Mouse (Mus musculus) heart, adult 2 months (tissue): Measurements from ENCODE around the gene Dpysl5. TPM values are rescaled to one million over a fixed set of nuclear protein-coding genes. Genes with fewer than 3 reads are reported as not detected.

Experiments
- DNase-seq, 2 experiments: peaks; one replicate each; pipeline ENCODE4 v3.0.0; 2021
- H3K27ac ChIP-seq: fragments of 200-600 bp; 2 replicates; pipeline ENCODE4 v1.8.1; 2022
- H3K27me3 ChIP-seq: fragments of 200-500 bp; 2 replicates; pipeline ENCODE4 v1.6.1; 2012; ENCODE audit warnings: mild to moderate bottlenecking, low read length, inconsistent platforms, mixed read lengths; ENCODE audit not compliant: control insufficient read depth, insufficient read depth
- H3K36me3 ChIP-seq: fragments of 200-500 bp; 2 replicates; pipeline ENCODE4 v1.6.1; 2012; ENCODE audit warnings: low read length, inconsistent platforms; ENCODE audit not compliant: control insufficient read depth, insufficient read depth
- H3K4me1 ChIP-seq: fragments of 200-500 bp; 2 replicates; pipeline ENCODE4 v1.6.1; 2011; ENCODE audit warnings: low read length; ENCODE audit not compliant: control insufficient read depth, insufficient read depth
- H3K4me3 ChIP-seq: fragments of 200-600 bp; 2 replicates; pipeline ENCODE4 v1.8.1; 2022
- H3K79me2 ChIP-seq: fragments of 200-500 bp; replicated peaks from 2 replicates; pipeline ENCODE4 v1.6.1; 2012; ENCODE audit warnings: mild to moderate bottlenecking, inconsistent platforms, low read length, moderate library complexity, mixed read lengths; ENCODE audit not compliant: control insufficient read depth, insufficient read depth
- H3K9ac ChIP-seq: fragments of 200-500 bp; 2 replicates; pipeline ENCODE4 v1.6.1; 2012; ENCODE audit warnings: low read depth, mild to moderate bottlenecking, control low read depth, inconsistent platforms, low read length, mixed read lengths
- CTCF ChIP-seq: fragments of 200-600 bp; IDR thresholded peaks from 2 replicates; pipeline ENCODE4 v1.8.1; 2022; ENCODE audit warnings: antibody characterized with exemption, mild to moderate bottlenecking, moderate library complexity
- EP300 ChIP-seq: fragments of 200-500 bp; IDR thresholded peaks from 2 replicates; pipeline ENCODE4 v1.6.1; 2011; ENCODE audit warnings: low read depth, low read length, control low read depth; ENCODE audit not compliant: insufficient read depth
- POLR2A ChIP-seq: fragments of 200-500 bp; IDR thresholded peaks from 2 replicates; pipeline ENCODE4 v1.6.1; 2011; ENCODE audit warnings: mild to moderate bottlenecking, low read depth, low read length, control low read depth; ENCODE audit not compliant: insufficient read depth
- WGBS: fragments of 180-500 bp; shearing (Covaris S2); methylation state at CpG from one replicate; pipeline ENCODE4 v1.1.7; 2018; 5-methylcytosine and 5-hydroxymethylcytosine counted together
- intact Hi-C: fragments of 180-260 bp; cut with DNase I; formaldehyde crosslinking; loops from one replicate; pipeline ENCODE4 v1.15.1; 2025
- polyA plus RNA-seq: library from polyadenylated mRNA; depleted of rRNA; stranded (reverse); fragments of >200 nt; gene quantifications from 2 replicates; pipeline ENCODE4 v1.2.3, GENCODE M21; 2012
- total RNA-seq, 2 experiments: library from RNA; stranded (reverse); gene quantifications; 2 replicates each; pipeline ENCODE4 v1.2.3; 2021

The Dpysl5 gene
- total and polyA plus RNA-seq, 3 experiments = 0.61 to 1.3 (median 0.82) TPM

DNA sequence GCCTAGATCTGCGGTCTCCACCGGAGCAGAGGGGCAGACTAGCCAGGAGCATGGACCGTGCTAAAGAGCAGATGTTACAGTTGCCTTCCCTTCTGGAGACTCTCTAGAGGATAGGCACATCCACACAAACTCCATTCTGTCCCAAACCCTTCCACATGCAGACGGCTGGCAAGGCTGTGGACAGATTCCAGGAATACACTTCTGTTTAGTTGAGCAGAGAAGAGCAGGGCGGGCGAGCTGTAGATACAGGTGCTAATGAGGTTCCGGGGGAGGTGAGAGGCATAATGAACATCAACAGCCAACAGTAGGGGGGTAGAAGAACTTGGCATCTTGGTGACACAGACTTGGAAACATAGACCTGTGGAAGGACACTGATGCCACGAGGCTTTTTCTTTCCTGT lies 28.2 kb downstream of the Dpysl5 start:
- no peak overlapping the region for H3K9ac ChIP-seq
- no peaks in the 10 kb centered on the region for H3K79me2 ChIP-seq
- TF ChIP-seq POLR2A = no peak
- no peak for TF ChIP-seq EP300
- TF ChIP-seq CTCF = no peak
- H3K4me1 ChIP-seq = no peaks in the 10 kb centered on the region
- H3K27me3 ChIP-seq = no peaks in the 10 kb centered on the region; the same call in 1 of the 2 replicates
- no peaks in the 10 kb centered on the region for H3K36me3 ChIP-seq
- no peak overlapping the region for H3K4me3 ChIP-seq
- intact Hi-C loops = no loop called here
- DNase-seq = no peak
- no peak overlapping the region for H3K27ac ChIP-seq
- WGBS = 69% methylated on average over 8 of the region's 8 CpGs

DNA sequence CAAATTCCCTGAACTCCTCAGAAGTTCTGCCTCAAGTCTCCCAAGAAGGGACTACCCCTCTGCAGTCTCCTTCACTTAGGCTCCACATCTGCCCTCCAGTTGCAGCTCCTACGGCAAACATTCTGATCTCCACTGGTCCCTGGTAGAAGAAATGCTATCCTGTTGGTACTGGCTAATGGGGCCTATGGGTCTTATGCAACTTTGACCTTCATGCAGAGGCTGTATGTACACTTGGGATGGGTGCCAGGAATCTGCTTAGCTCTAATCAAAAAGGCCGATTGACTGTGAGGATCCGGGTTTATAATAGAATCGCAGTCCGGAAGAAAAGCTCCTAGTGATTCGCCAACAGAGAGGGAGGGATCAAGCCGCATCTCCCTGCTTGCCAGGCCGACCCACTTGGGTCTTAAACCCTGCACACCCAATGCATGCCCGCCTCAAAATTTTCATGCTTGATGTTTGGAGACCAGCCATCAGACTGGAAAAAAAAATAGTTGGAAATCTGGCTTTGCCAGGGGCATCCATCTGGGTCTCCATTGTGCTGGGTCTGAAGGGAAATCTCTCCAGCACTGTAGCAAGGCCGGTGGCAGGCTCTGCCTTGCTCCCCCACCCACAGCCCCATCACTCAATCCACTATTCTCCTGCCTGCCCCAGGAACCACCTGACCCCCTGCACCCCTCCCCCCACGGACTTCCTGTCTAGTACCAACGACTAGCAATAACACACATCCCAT lies 38.4 kb downstream of the Dpysl5 start:
- H3K79me2 ChIP-seq = no peaks in the 10 kb centered on the region
- no peak overlapping the region for H3K27ac ChIP-seq
- no peak overlapping the region for H3K9ac ChIP-seq
- H3K4me3 ChIP-seq = no peak overlapping the region
- no peak for TF ChIP-seq EP300
- TF ChIP-seq CTCF = no peak
- no peak for TF ChIP-seq POLR2A
- H3K36me3 ChIP-seq = no peaks in the 10 kb centered on the region
- intact Hi-C loops = no loop called here
- WGBS = 52% methylated on average over 12 of the region's 12 CpGs
- no peaks in the 10 kb centered on the region for H3K27me3 ChIP-seq
- no peak for DNase-seq
- no peaks in the 10 kb centered on the region for H3K4me1 ChIP-seq

DNA sequence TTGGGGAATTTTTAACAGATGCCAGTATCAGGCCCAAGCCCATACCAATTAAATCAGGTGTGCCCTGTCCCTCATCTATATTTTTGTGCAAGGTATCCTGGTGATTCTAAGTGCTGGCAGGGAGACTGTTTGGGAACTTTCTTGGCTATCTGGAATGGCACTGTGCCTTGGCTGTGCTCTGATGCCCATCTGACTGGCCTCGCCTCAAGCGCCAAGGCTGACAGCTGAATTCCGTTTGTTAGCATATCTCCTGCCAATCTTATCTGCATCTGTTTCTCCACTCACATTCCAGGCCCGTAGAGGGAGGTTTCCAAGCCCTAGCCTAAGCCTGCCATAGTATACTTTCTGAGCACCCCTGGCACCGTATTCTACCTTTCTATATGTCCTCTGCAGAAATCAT lies 39.7 kb downstream of the Dpysl5 start:
- no peaks in the 10 kb centered on the region for H3K79me2 ChIP-seq
- TF ChIP-seq CTCF (no peak), EP300 (no peak), POLR2A (no peak)
- no peak for DNase-seq
- H3K36me3 ChIP-seq = no peaks in the 10 kb centered on the region
- no peak overlapping the region for H3K27ac ChIP-seq
- H3K4me3 ChIP-seq = no peak overlapping the region
- 67% methylated on average over 5 of the region's 5 CpGs for WGBS
- no peaks in the 10 kb centered on the region for H3K27me3 ChIP-seq
- intact Hi-C loops = no loop called here
- no peaks in the 10 kb centered on the region for H3K4me1 ChIP-seq
- no peak overlapping the region for H3K9ac ChIP-seq

DNA sequence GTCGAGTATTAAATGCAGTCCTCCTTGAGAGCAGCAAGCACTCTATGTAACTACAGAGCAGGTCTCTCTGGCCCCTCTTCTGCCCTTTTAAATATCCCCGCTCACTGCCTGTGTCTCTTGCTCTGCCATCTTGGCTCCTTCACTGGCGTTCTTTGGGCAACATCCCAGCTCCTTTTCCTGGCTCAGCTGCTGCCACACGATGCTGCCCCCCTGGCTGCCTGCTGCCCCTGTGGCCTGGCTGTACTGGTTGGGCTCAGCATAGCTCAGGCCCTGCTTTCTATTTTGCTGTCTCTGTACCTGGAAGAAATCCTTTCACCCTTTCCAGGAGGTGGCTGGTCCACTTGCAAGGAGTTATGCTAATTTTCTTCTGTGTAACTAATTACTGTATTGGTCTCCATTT lies 41.8 kb downstream of the Dpysl5 start:
- Histone ChIP-seq H3K79me2 (no peaks in the 10 kb centered on the region), H3K27me3 (no peaks in the 10 kb centered on the region), H3K4me3 (no peak overlapping the region), H3K4me1 (no peaks in the 10 kb centered on the region), H3K27ac (no peak overlapping the region), H3K36me3 (no peaks in the 10 kb centered on the region), H3K9ac (no peak overlapping the region)
- peak in 1 of 2 experiments; percentile 28 for DNase-seq
- TF ChIP-seq CTCF (peak; percentile 60), EP300 (no peak)
- intact Hi-C loops = no loop called here
- WGBS = 57% methylated on average over 4 of the region's 4 CpGs

DNA sequence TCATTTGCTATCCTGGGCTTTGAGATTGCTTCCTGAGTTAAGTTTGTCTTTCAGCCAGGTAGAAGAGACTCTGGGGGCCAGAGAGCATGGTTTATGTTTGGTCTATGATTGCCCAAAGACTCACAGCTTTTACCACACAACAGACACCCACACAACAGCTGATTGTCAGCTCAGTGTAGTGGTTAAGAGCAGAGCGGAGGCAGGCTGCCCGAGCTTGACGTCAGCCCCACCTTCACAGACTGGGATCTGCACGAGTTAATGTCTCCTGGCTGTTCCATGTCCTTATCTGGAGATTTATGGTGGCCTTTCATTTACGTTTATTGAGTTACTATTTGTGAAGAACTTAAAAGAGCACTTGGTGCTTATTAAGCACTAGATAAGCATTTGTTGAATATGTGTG lies 43.9 kb downstream of the Dpysl5 start:
- no peaks in the 10 kb centered on the region for H3K4me1 ChIP-seq
- DNase-seq = no peak
- intact Hi-C loops = no loop called here
- 61% methylated on average over 5 of the region's 5 CpGs for WGBS
- H3K79me2 ChIP-seq = no peaks in the 10 kb centered on the region
- no peak overlapping the region for H3K9ac ChIP-seq
- no peak overlapping the region for H3K27ac ChIP-seq
- no peaks in the 10 kb centered on the region for H3K27me3 ChIP-seq
- no peaks in the 10 kb centered on the region for H3K36me3 ChIP-seq
- TF ChIP-seq CTCF = no peak
- no peak for TF ChIP-seq POLR2A
- no peak for TF ChIP-seq EP300
- H3K4me3 ChIP-seq = no peak overlapping the region

DNA sequence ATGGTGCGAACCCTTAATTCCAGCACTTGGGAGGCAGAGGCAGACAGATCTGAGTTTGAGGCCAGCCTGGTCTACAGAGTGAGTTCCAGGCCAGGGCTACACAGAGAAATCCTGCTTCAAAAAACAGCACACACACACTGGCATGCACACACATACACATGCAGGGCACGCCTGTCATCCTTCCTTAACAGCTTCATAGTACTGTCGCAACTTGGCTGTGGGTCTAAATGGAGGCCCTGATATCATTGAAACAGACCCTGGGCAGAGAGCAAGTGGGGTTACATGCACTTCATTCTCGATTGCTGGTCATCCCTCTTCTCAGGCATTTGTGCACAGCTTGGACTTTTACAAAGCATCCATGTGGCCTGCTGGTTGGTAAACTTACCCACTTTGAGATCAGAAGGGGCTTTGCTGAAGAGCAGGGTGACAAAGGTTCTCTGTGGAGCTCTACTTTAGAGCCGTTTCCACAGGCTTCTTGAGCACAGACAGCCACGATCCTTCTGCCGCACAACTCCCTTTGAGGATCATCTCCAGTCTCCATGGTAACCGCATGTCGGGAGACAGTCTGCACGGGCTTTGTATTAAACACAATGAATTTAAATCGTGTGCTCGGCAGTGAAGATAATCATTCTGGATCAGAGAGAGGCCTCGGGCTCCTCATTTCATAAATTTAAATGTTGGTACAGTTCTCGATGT lies 51.6 kb downstream of the Dpysl5 start:
- DNase-seq = no peak
- Histone ChIP-seq H3K9ac (no peak overlapping the region), H3K4me3 (no peak overlapping the region), H3K27ac (no peak overlapping the region), H3K79me2 (no peaks in the 10 kb centered on the region), H3K27me3 (no peaks in the 10 kb centered on the region), H3K4me1 (no peaks in the 10 kb centered on the region), H3K36me3 (no peaks in the 10 kb centered on the region)
- intact Hi-C loops = no loop called here
- WGBS = 85% methylated on average over 14 of the region's 14 CpGs
- TF ChIP-seq POLR2A = no peak
- no peak for TF ChIP-seq EP300
- no peak for TF ChIP-seq CTCF

DNA sequence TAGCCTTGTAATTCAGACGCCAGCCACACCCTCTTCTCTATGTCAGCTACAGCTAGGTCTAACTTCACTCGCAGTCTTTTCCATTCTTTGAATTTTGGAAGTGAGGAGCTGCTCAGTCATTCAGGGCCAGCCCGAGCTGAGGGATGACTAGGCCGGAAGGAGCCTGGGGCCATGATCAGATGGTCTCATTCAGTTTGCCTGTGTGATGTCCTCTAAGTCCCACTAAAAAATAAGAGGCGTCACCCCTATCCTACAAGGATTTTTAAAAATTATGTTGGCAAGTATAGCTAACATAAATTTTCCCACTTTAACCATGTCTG lies 52.1 kb downstream of the Dpysl5 start:
- no peaks in the 10 kb centered on the region for H3K79me2 ChIP-seq
- no peak for TF ChIP-seq POLR2A
- TF ChIP-seq CTCF = no peak
- TF ChIP-seq EP300 = no peak
- H3K4me3 ChIP-seq = no peak overlapping the region
- intact Hi-C loops = no loop called here
- peaks cover 1% of the 10 kb centered on the region for H3K4me1 ChIP-seq
- no peaks in the 10 kb centered on the region for H3K27me3 ChIP-seq
- no peaks in the 10 kb centered on the region for H3K36me3 ChIP-seq
- H3K27ac ChIP-seq = no peak overlapping the region
- no peak for DNase-seq
- 90% methylated on average over 5 of the region's 5 CpGs for WGBS
- no peak overlapping the region for H3K9ac ChIP-seq
